Mouse (Mus musculus) MEL (cell line): ENCODE results near the gene Dusp6. TPM values are rescaled to one million over a fixed set of nuclear protein-coding genes. Genes with fewer than 3 reads are reported as not detected.

Source experiments
- DNase-seq: peaks from one replicate; pipeline ENCODE4 v3.0.0; 2011; ENCODE audit warnings: low read depth, low spot score
- H3K27ac ChIP-seq: 2 replicates; pipeline ENCODE4 v1.5.1; 2012; ENCODE audit warnings: low read depth, mild to moderate bottlenecking, control low read depth, low read length, moderate library complexity; ENCODE audit not compliant: control insufficient read depth
- H3K27me3 ChIP-seq, 2 experiments: fragments of 150-350 bp in 1 of 2; sonication (generic) in 1 of 2; 2 replicates each; pipeline ENCODE4 v1.6.1; 2012; ENCODE audit warnings: low read length in 2 of 2, mild to moderate bottlenecking in 2 of 2, improper control_type of control experiment in 1 of 2, moderate library complexity in 1 of 2; ENCODE audit not compliant: insufficient read depth in 2 of 2, control insufficient read depth in 1 of 2
- H3K36me3 ChIP-seq, 2 experiments: 2 replicates each; pipeline ENCODE4 v1.6.1; 2012 to 2014; ENCODE audit warnings: low read length in 2 of 2, improper control_type of control experiment in 1 of 2, inconsistent platforms in 1 of 2, mild to moderate bottlenecking in 1 of 2; ENCODE audit not compliant: insufficient read depth in 2 of 2, control insufficient read depth in 1 of 2
- H3K4me1 ChIP-seq, 2 experiments: fragments of 150-350 bp in 1 of 2; sonication (generic) in 1 of 2; 2 replicates each; pipeline ENCODE4 v1.6.1; 2012; ENCODE audit warnings: low read length in 2 of 2, improper control_type of control experiment in 1 of 2, mild to moderate bottlenecking in 1 of 2; ENCODE audit not compliant: insufficient read depth in 2 of 2, control insufficient read depth in 1 of 2
- H3K4me3 ChIP-seq, 2 experiments: fragments of 150-350 bp in 1 of 2; sonication (generic) in 1 of 2; 2 replicates each; pipeline ENCODE4 v1.5.1; 2012; ENCODE audit warnings: low read depth in 2 of 2, low read length in 2 of 2, mild to moderate bottlenecking in 2 of 2, moderate library complexity in 2 of 2, control low read depth in 1 of 2, improper control_type of control experiment in 1 of 2; ENCODE audit not compliant: control insufficient read depth in 1 of 2, insufficient read depth in 1 of 2
- H3K79me2 ChIP-seq: 2 replicates; pipeline ENCODE4 v1.6.1; 2012; ENCODE audit warnings: mild to moderate bottlenecking, low read length, moderate library complexity; ENCODE audit not compliant: control insufficient read depth, poor library complexity, insufficient read depth
- H3K9ac ChIP-seq: 2 replicates; pipeline ENCODE4 v1.6.1; 2012; ENCODE audit warnings: low read depth, mild to moderate bottlenecking, control low read depth, low read length, moderate library complexity; ENCODE audit not compliant: control insufficient read depth, poor library complexity, severe bottlenecking
- H3K9me3 ChIP-seq: fragments of 150-350 bp; sonication (generic); replicated peaks from 2 replicates; pipeline ENCODE4 v1.6.1; 2012; ENCODE audit warnings: mild to moderate bottlenecking, low read length, improper control_type of control experiment, moderate library complexity; ENCODE audit not compliant: insufficient read depth
- CHD1 ChIP-seq: IDR thresholded peaks from 2 replicates; pipeline ENCODE4 v1.6.1; 2012; ENCODE audit warnings: low read depth, mild to moderate bottlenecking, inconsistent platforms, low read length, improper control_type of control experiment
- CHD2 ChIP-seq: IDR thresholded peaks from 2 replicates; pipeline ENCODE4 v1.6.1; 2011; ENCODE audit warnings: low read length, improper control_type of control experiment
- CTCF ChIP-seq, 3 experiments: IDR thresholded peaks in 2 of 3; conservative IDR thresholded peaks in 1 of 3; 2 replicates each; pipeline ENCODE4 v1.5.1; 2011 to 2012; ENCODE audit warnings: low read length in 3 of 3, low read depth in 2 of 3, mild to moderate bottlenecking in 2 of 3, improper control_type of control experiment in 1 of 3, inconsistent platforms in 1 of 3, mixed read lengths in 1 of 3, moderate library complexity in 1 of 3; ENCODE audit not compliant: control insufficient read depth in 1 of 3, insufficient read depth in 1 of 3, poor library complexity in 1 of 3, severe bottlenecking in 1 of 3
- E2F4 ChIP-seq: IDR thresholded peaks from 2 replicates; pipeline ENCODE4 v1.6.1; 2011; ENCODE audit warnings: low read depth, low read length, improper control_type of control experiment, borderline replicate concordance
- EP300 ChIP-seq, 2 experiments: IDR thresholded peaks; 2 replicates each; pipeline ENCODE4 v1.6.1; 2011; ENCODE audit warnings: improper control_type of control experiment in 2 of 2, low read length in 2 of 2, low read depth in 1 of 2, mild to moderate bottlenecking in 1 of 2
- GATA1 ChIP-seq: IDR thresholded peaks from 2 replicates; pipeline ENCODE4 v1.6.1; 2011; ENCODE audit warnings: low read depth, low read length, improper control_type of control experiment
- HCFC1 ChIP-seq: IDR thresholded peaks from 2 replicates; pipeline ENCODE4 v1.6.1; 2012; ENCODE audit warnings: low read depth, mild to moderate bottlenecking, inconsistent platforms, low read length, improper control_type of control experiment, moderate library complexity
- KAT2A ChIP-seq: conservative IDR thresholded peaks from 2 replicates; pipeline ENCODE4 v1.6.1; 2012; ENCODE audit warnings: low read depth, low read length, improper control_type of control experiment, inconsistent platforms
- MAZ ChIP-seq: IDR thresholded peaks from 2 replicates; pipeline ENCODE4 v1.6.1; 2012; ENCODE audit warnings: low read depth, mild to moderate bottlenecking, inconsistent platforms, low read length, improper control_type of control experiment
- MXI1 ChIP-seq: IDR thresholded peaks from 2 replicates; pipeline ENCODE4 v1.6.1; 2011; ENCODE audit warnings: mild to moderate bottlenecking, low read depth, low read length, improper control_type of control experiment
- MYB ChIP-seq: IDR thresholded peaks from 2 replicates; pipeline ENCODE4 v1.6.1; 2011; ENCODE audit warnings: mild to moderate bottlenecking, low read depth, low read length, improper control_type of control experiment
- NELFE ChIP-seq: IDR thresholded peaks from 2 replicates; pipeline ENCODE4 v1.6.1; 2011; ENCODE audit warnings: low read depth, low read length, improper control_type of control experiment
- NRF1 ChIP-seq: IDR thresholded peaks from 2 replicates; pipeline ENCODE4 v1.6.1; 2014; ENCODE audit warnings: low read depth, mild to moderate bottlenecking, inconsistent platforms, low read length, improper control_type of control experiment, moderate library complexity; ENCODE audit not compliant: poor library complexity, insufficient read depth, severe bottlenecking
- POLR2AphosphoS5 ChIP-seq: IDR thresholded peaks from 2 replicates; pipeline ENCODE4 v1.6.1; 2012; ENCODE audit warnings: low read depth, borderline replicate concordance, mild to moderate bottlenecking, inconsistent platforms, low read length, moderate library complexity, mixed read lengths
- RCOR1 ChIP-seq: IDR thresholded peaks from 2 replicates; pipeline ENCODE4 v1.6.1; 2012; ENCODE audit warnings: low read depth, mild to moderate bottlenecking, inconsistent platforms, low read length, improper control_type of control experiment
- SIN3A ChIP-seq: IDR thresholded peaks from 2 replicates; pipeline ENCODE4 v1.6.1; 2012; ENCODE audit warnings: low read length, improper control_type of control experiment, inconsistent platforms
- TAL1 ChIP-seq: IDR thresholded peaks from 2 replicates; pipeline ENCODE4 v1.6.1; 2012; ENCODE audit warnings: mild to moderate bottlenecking, inconsistent platforms, low read length, moderate library complexity, mixed read lengths
- TBP ChIP-seq: IDR thresholded peaks from 2 replicates; pipeline ENCODE4 v1.8.0; 2011; ENCODE audit warnings: low read depth, low read length, improper control_type of control experiment
- UBTF ChIP-seq: IDR thresholded peaks from 2 replicates; pipeline ENCODE4 v1.6.1; 2012; ENCODE audit warnings: low read depth, mild to moderate bottlenecking, inconsistent platforms, low read length, improper control_type of control experiment, moderate library complexity, borderline replicate concordance; ENCODE audit not compliant: insufficient read depth
- USF2 ChIP-seq, 2 experiments: IDR thresholded peaks; 2 replicates each; pipeline ENCODE4 v1.6.1; 2011 to 2012; ENCODE audit warnings: improper control_type of control experiment in 2 of 2, low read length in 2 of 2, borderline replicate concordance in 1 of 2, inconsistent platforms in 1 of 2, low read depth in 1 of 2, mild to moderate bottlenecking in 1 of 2; ENCODE audit not compliant: insufficient read depth in 1 of 2
- ZC3H11A ChIP-seq: IDR thresholded peaks from 2 replicates; pipeline ENCODE4 v1.6.1; 2012; ENCODE audit warnings: low read depth, mild to moderate bottlenecking, inconsistent platforms, low read length, improper control_type of control experiment
- ZKSCAN1 ChIP-seq: IDR thresholded peaks from 2 replicates; pipeline ENCODE4 v1.6.1; 2012; ENCODE audit warnings: low read depth, mild to moderate bottlenecking, inconsistent platforms, low read length, improper control_type of control experiment, moderate library complexity
- ZNF384 ChIP-seq: IDR thresholded peaks from 2 replicates; pipeline ENCODE4 v1.6.1; 2012; ENCODE audit warnings: low read depth, mild to moderate bottlenecking, inconsistent platforms, low read length, improper control_type of control experiment
- polyA plus RNA-seq, 2 experiments: library from polyadenylated mRNA; stranded (reverse) in 1 of 2; unstranded in 1 of 2; fragments of >175 nt in 1 of 2; fragments of >200 nt in 1 of 2; gene quantifications; 2 replicates each; pipeline versions ENCODE4 v1.2.1 to v1.2.4; 2012; ENCODE audit warnings: low replicate concordance in 2 of 2, low read depth in 1 of 2; ENCODE audit not compliant: insufficient read length in 2 of 2, insufficient read depth in 1 of 2, missing spikeins in 1 of 2
- total RNA-seq: library from RNA; depleted of rRNA; stranded (reverse); fragments of 300-350 nt; gene quantifications from 2 replicates; pipeline ENCODE4 v1.2.3, GENCODE M21; 2012

Gene Dusp6
- total and polyA plus RNA-seq, 3 experiments = 8.2 to 11.9 TPM; not detected in 1

DNA sequence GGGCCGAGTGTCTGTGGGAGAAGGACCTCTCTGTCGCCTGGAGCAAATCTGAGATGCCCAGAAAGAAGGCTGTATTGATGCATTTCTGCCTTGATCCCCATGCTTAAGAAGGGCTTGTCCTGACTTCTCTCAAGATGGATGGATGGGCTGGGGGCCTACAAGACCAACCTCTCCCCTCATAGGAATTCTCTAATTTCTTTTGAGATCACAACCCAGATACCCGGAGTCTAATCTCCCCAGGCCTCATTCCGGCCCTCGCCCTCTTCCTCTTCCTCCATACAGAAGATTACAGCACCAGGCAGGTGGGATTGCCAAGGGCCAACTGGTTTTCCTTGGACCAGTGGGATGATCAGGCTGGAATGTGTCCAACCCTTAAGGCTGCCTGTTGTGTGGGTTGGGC, 26.1 kb downstream of the Dusp6 start:
- Histone ChIP-seq H3K27ac (no peak overlapping the region), H3K4me3 (no peak overlapping the region), H3K79me2 (no peaks in the 10 kb centered on the region), H3K9me3 (no peaks in the 10 kb centered on the region), H3K9ac (no peak overlapping the region), H3K27me3 (no peaks in the 10 kb centered on the region), H3K36me3 (peaks cover 0 to 7% of the 10 kb centered on the region in 2 experiments; a peak in 2 of 4 replicates), H3K4me1 (peaks cover 0 to 12% of the 10 kb centered on the region in 2 experiments; a peak in 2 of 4 replicates)
- DNase-seq = no peak
- TF ChIP-seq CHD1 (no peak), CHD2 (no peak), ZKSCAN1 (no peak), EP300 (IDR thresholded peaks at IDR 0.05; ENCODE audit: low read depth in 1 of 2, low read length in 2 of 2) (no peak), MYB (no peak), USF2 (IDR thresholded peaks at IDR 0.05; ENCODE audit: borderline replicate concordance in 1 of 2, insufficient read depth in 1 of 2, low read depth in 1 of 2, low read length in 2 of 2) (no peak), POLR2AphosphoS5 (no peak), KAT2A (no peak), NELFE (no peak), ZNF384 (no peak), CTCF (IDR thresholded peaks at IDR 0.05 in 2 of 3, conservative IDR thresholded peaks at IDR 0.05 in 1 of 3; ENCODE audit: control insufficient read depth in 1 of 3, insufficient read depth in 1 of 3, low read depth in 2 of 3, low read length in 3 of 3, poor library complexity in 1 of 3, severe bottlenecking in 1 of 3) (no peak), RCOR1 (no peak), TAL1 (no peak), UBTF (no peak)

DNA sequence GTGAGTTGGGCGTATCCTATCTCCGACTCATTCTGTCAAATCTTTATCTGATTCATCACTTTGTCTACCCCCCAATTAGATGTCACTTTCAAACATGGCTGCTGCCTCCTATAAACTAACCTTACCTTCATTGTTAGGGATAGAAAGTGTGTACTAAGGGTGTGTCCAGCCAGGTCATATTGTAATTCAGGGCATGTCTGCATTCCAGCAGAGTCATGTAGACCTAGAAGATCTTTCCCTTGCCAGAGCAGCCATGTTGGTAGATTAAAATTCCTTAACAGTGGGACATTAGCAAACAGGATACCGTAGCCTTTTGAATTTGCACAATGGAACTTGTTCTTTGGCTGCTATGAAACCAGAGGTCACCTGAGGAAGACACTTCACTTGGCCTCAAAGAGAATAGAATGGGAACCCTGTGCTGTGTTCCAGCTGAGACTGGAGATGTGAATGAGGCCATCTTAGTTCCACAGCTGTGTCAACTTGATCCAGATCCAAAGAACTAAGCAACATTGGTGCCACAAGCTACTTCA, 30.1 kb downstream of the Dusp6 start:
- TF ChIP-seq CHD2 (no peak), ZKSCAN1 (no peak), ZNF384 (no peak), ZC3H11A (no peak), E2F4 (no peak), UBTF (no peak), USF2 (IDR thresholded peaks at IDR 0.05; ENCODE audit: borderline replicate concordance in 1 of 2, insufficient read depth in 1 of 2, low read depth in 1 of 2, low read length in 2 of 2) (no peak), SIN3A (no peak), CTCF (IDR thresholded peaks at IDR 0.05 in 2 of 3, conservative IDR thresholded peaks at IDR 0.05 in 1 of 3; ENCODE audit: control insufficient read depth in 1 of 3, insufficient read depth in 1 of 3, low read depth in 2 of 3, low read length in 3 of 3, poor library complexity in 1 of 3, severe bottlenecking in 1 of 3) (no peak), NRF1 (no peak), GATA1 (no peak), TBP (no peak), MXI1 (no peak), MAZ (no peak), CHD1 (no peak), EP300 (IDR thresholded peaks at IDR 0.05; ENCODE audit: low read depth in 1 of 2, low read length in 2 of 2) (no peak), HCFC1 (no peak)
- Histone ChIP-seq H3K27me3 (no peaks in the 10 kb centered on the region), H3K27ac (no peak overlapping the region), H3K4me3 (no peak overlapping the region), H3K79me2 (no peaks in the 10 kb centered on the region), H3K4me1 (no peaks in the 10 kb centered on the region), H3K9ac (no peak overlapping the region), H3K9me3 (no peaks in the 10 kb centered on the region), H3K36me3 (no peaks in the 10 kb centered on the region)
- DNase-seq = no peak
